Mouse (Mus musculus): ENCODE measurements around the gene Itgb1. TPM values are rescaled to one million over a fixed set of nuclear protein-coding genes. Genes with fewer than 3 reads are reported as not detected.
A peak's percentile ranks its signal among the peaks of the same experiment; 100 is the strongest.

Gene Itgb1
- polyA plus RNA-seq (2011; ENCODE audit: insufficient read depth, insufficient read length, low replicate concordance, missing spikeins): 49.9 and 69.5 TPM in 2 replicates

- Histone ChIP-seq H3K4me1 (ENCODE audit: control insufficient read depth, insufficient read depth, low read length) (no peaks in the 10 kb centered on the region; the same call in 1 of the 2 replicates), H3K4me3 (replicated peaks; ENCODE audit: control insufficient read depth, low read depth, low read length) (peak within 1 kb of the TSS; percentile 73), H3K27ac (ENCODE audit: control insufficient read depth, insufficient read depth, low read depth, low read length, poor library complexity) (peak within 1 kb of the TSS; percentile 95)
- under 1% methylated on average over 113 of the region's 113 CpGs for WGBS
- TF ChIP-seq CTCF (IDR thresholded peaks at IDR 0.05; ENCODE audit: control insufficient read depth, insufficient read depth, low read length) (peak; percentile 39; the same call in 1 of the 2 replicates), POLR2A (IDR thresholded peaks at IDR 0.05; ENCODE audit: borderline replicate concordance, control insufficient read depth, low read depth, low read length) (peak; percentile 44; the same call in 1 of the 2 replicates)
These were observed at the start of gene Itgb1 for GRCm38 (mm10) chr8:128685507-128686428. Gene Itgb1 (plus strand): TSS chr8:128685654.

- no peaks in the 10 kb centered on the region for H3K4me1 ChIP-seq (ENCODE audit: control insufficient read depth, insufficient read depth, low read length)
- 65% methylated on average over 1 of the region's 1 CpGs for WGBS
- TF ChIP-seq CTCF (IDR thresholded peaks at IDR 0.05; ENCODE audit: control insufficient read depth, insufficient read depth, low read length): no peak
- TF ChIP-seq POLR2A (IDR thresholded peaks at IDR 0.05; ENCODE audit: borderline replicate concordance, control insufficient read depth, low read depth, low read length): no peak
These were observed 42.4 kb upstream of the Itgb1 start for GRCm38 (mm10) chr8:128643104-128643503.

GRCm38 (mm10) chr8:128645452-128645851 is 40.0 kb upstream of the Itgb1 start:
- Histone ChIP-seq H3K27ac (ENCODE audit: control insufficient read depth, insufficient read depth, low read depth, low read length, poor library complexity) (no peak overlapping the region), H3K4me1 (ENCODE audit: control insufficient read depth, insufficient read depth, low read length) (no peaks in the 10 kb centered on the region), H3K4me3 (replicated peaks; ENCODE audit: control insufficient read depth, low read depth, low read length) (no peak overlapping the region)
- TF ChIP-seq CTCF (IDR thresholded peaks at IDR 0.05; ENCODE audit: control insufficient read depth, insufficient read depth, low read length) (no peak), POLR2A (IDR thresholded peaks at IDR 0.05; ENCODE audit: borderline replicate concordance, control insufficient read depth, low read depth, low read length) (no peak)

More at GRCm38 (mm10) chr8:128643104-128643503, 42.4 kb upstream of the Itgb1 start:
- Histone ChIP-seq H3K4me3 (replicated peaks; ENCODE audit: control insufficient read depth, low read depth, low read length) (no peak overlapping the region), H3K27ac (ENCODE audit: control insufficient read depth, insufficient read depth, low read depth, low read length, poor library complexity) (no peak overlapping the region)

- TF ChIP-seq CTCF (IDR thresholded peaks at IDR 0.05; ENCODE audit: control insufficient read depth, insufficient read depth, low read length): no peak
- no peak for TF ChIP-seq POLR2A (IDR thresholded peaks at IDR 0.05; ENCODE audit: borderline replicate concordance, control insufficient read depth, low read depth, low read length)
- no peak overlapping the region for H3K27ac ChIP-seq (ENCODE audit: control insufficient read depth, insufficient read depth, low read depth, low read length, poor library complexity)
- H3K4me3 ChIP-seq (replicated peaks; ENCODE audit: control insufficient read depth, low read depth, low read length): no peak overlapping the region
- 56% methylated on average over 5 of the region's 5 CpGs for WGBS
- H3K4me1 ChIP-seq (ENCODE audit: control insufficient read depth, insufficient read depth, low read length): no peaks in the 10 kb centered on the region; the same call in 1 of the 2 replicates
These were observed 39.0 kb upstream of the Itgb1 start for GRCm38 (mm10) chr8:128646456-128646855.

- no peak overlapping the region for H3K27ac ChIP-seq (ENCODE audit: control insufficient read depth, insufficient read depth, low read depth, low read length, poor library complexity)
- TF ChIP-seq CTCF (IDR thresholded peaks at IDR 0.05; ENCODE audit: control insufficient read depth, insufficient read depth, low read length): no peak
- TF ChIP-seq POLR2A (IDR thresholded peaks at IDR 0.05; ENCODE audit: borderline replicate concordance, control insufficient read depth, low read depth, low read length): no peak
- no peaks in the 10 kb centered on the region; the same call in 1 of the 2 replicates for H3K4me1 ChIP-seq (ENCODE audit: control insufficient read depth, insufficient read depth, low read length)
- H3K4me3 ChIP-seq (replicated peaks; ENCODE audit: control insufficient read depth, low read depth, low read length): no peak overlapping the region
These were observed 37.4 kb upstream of the Itgb1 start for GRCm38 (mm10) chr8:128648071-128648470.

GRCm38 (mm10) chr8:128650331-128650855 is 35.1 kb upstream of the Itgb1 start:
- WGBS: 48% methylated on average over 2 of the region's 2 CpGs
- H3K4me3 ChIP-seq (replicated peaks; ENCODE audit: control insufficient read depth, low read depth, low read length): no peak overlapping the region
- H3K4me1 ChIP-seq (ENCODE audit: control insufficient read depth, insufficient read depth, low read length): no peaks in the 10 kb centered on the region; the same call in 1 of the 2 replicates
- no peak for TF ChIP-seq CTCF (IDR thresholded peaks at IDR 0.05; ENCODE audit: control insufficient read depth, insufficient read depth, low read length)
- TF ChIP-seq POLR2A (IDR thresholded peaks at IDR 0.05; ENCODE audit: borderline replicate concordance, control insufficient read depth, low read depth, low read length): no peak
- H3K27ac ChIP-seq (ENCODE audit: control insufficient read depth, insufficient read depth, low read depth, low read length, poor library complexity): no peak overlapping the region

GRCm38 (mm10) chr8:128652399-128653109 is 32.9 kb upstream of the Itgb1 start:
- WGBS: 34% methylated on average over 6 of the region's 6 CpGs

More at GRCm38 (mm10) chr8:128652399-128653109, 32.9 kb upstream of the Itgb1 start:
- H3K27ac ChIP-seq (ENCODE audit: control insufficient read depth, insufficient read depth, low read depth, low read length, poor library complexity): no peak overlapping the region
- TF ChIP-seq POLR2A (IDR thresholded peaks at IDR 0.05; ENCODE audit: borderline replicate concordance, control insufficient read depth, low read depth, low read length) (no peak), CTCF (IDR thresholded peaks at IDR 0.05; ENCODE audit: control insufficient read depth, insufficient read depth, low read length) (no peak)
- no peak overlapping the region for H3K4me3 ChIP-seq (replicated peaks; ENCODE audit: control insufficient read depth, low read depth, low read length)
- no peaks in the 10 kb centered on the region; the same call in 1 of the 2 replicates for H3K4me1 ChIP-seq (ENCODE audit: control insufficient read depth, insufficient read depth, low read length)

Data from bone marrow, adult 2 months (tissue).